Mouse (Mus musculus) lung, adult 2 months (tissue): ENCODE results near the gene Dnajb12. TPM values are rescaled to one million over a fixed set of nuclear protein-coding genes. Genes with fewer than 3 reads are reported as not detected.

Experiments used
- DNase-seq: peaks from one replicate; pipeline ENCODE4 v3.0.0; 2022
- H3K4me1 ChIP-seq: fragments of 200-500 bp; 2 replicates; pipeline ENCODE4 v1.6.1; 2011; ENCODE audit warnings: low read length; ENCODE audit not compliant: control insufficient read depth, insufficient read depth
- H3K4me3 ChIP-seq: fragments of 200-500 bp; replicated peaks from 2 replicates; pipeline ENCODE3; 2011; ENCODE audit warnings: low read depth, mild to moderate bottlenecking, control low read depth, low read length; ENCODE audit errors: extremely low read depth
- CTCF ChIP-seq: fragments of 200-500 bp; IDR thresholded peaks from 2 replicates; pipeline ENCODE4 v1.5.1; 2011; ENCODE audit warnings: mild to moderate bottlenecking, low read length, control low read depth; ENCODE audit not compliant: insufficient read depth
- POLR2A ChIP-seq: fragments of 200-500 bp; IDR thresholded peaks from 2 replicates; pipeline ENCODE4 v1.6.1; 2011; ENCODE audit warnings: low read depth, mild to moderate bottlenecking, control low read depth, low read length, borderline replicate concordance; ENCODE audit errors: extremely low read depth
- WGBS: fragments of 180-500 bp; shearing (Covaris S2); methylation state at CpG from one replicate; pipeline ENCODE4 v1.1.7; 2018; 5-methylcytosine and 5-hydroxymethylcytosine counted together
- polyA plus RNA-seq: library from polyadenylated mRNA; depleted of rRNA; stranded (reverse); fragments of >200 nt; gene quantifications from 2 replicates; pipeline ENCODE4 v1.2.3, GENCODE M21; 2012; rRNA removed

The Dnajb12 gene
- polyA plus RNA-seq, 1 experiment, result 57.2 TPM

- TF ChIP-seq POLR2A, result 0 out of 2 replicates have a peak, but pooled peaks have one; percentile 6
- TF ChIP-seq CTCF, result no peak
- H3K4me3 ChIP-seq, result no peak overlapping the region
- 32% methylated on average over 13 of the region's 13 CpGs for WGBS
- peak; percentile 82 for DNase-seq
- H3K4me1 ChIP-seq, result peaks cover 12% of the 10 kb centered on the region
Measured at GRCm38 (mm10) chr10:59943421-59943989, 64.1 kb downstream of the Dnajb12 start.

GRCm38 (mm10) chr10:59945416-59945815 lies 66.1 kb downstream of the Dnajb12 start:
- no peak overlapping the region for H3K4me3 ChIP-seq
- DNase-seq, result no peak
- WGBS, result 90% methylated on average over 3 of the region's 3 CpGs
- no peak for TF ChIP-seq POLR2A
- TF ChIP-seq CTCF, result no peak
- H3K4me1 ChIP-seq, result peaks cover 16% of the 10 kb centered on the region

GRCm38 (mm10) chr10:59946362-59946761 lies 67.0 kb downstream of the Dnajb12 start:
- 95% methylated on average over 5 of the region's 5 CpGs for WGBS
- Histone ChIP-seq H3K4me3 (no peak overlapping the region), H3K4me1 (peaks cover 16% of the 10 kb centered on the region)
- DNase-seq, result no peak
- no peak for TF ChIP-seq CTCF
- TF ChIP-seq POLR2A, result no peak

DNA sequence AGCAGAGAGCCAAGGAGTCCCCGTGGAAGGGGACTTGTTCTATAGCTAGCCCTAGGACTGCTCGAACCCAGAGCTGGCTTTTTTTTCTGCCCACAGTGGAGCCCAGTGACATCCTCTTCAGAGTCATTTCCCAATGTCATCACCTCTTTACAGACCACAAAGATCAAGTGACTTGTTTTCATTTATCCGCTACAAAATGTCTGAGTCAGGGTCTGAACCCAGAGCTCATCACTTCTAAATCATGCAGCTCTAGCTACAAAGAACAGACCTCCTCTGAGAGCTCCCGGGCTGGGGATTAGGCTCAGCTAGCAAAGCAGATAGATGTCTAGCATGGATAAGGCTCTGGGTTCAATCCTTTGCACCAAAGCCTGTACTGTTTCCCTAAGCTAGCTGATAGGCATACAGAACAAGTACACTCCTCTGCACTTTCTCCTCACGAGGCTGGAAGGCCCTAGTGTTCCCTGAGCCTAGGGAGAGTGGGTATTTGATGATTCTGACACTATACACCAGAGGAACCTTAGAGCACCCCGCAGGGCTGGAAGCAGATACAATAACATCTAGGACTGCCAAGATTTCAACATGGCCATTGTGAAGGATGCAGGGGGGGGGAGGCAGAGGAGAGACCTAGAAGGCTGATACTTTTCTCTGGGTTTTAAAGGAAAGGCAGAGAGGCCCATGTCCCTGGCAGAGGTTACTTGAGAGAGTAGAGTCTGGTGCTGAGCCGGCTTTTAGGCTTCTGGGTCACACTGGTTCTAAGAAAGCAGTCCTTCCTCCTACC lies 68.1 kb downstream of the Dnajb12 start:
- WGBS, result 46% methylated on average over 7 of the region's 7 CpGs
- no peak for DNase-seq
- no peak overlapping the region for H3K4me3 ChIP-seq
- H3K4me1 ChIP-seq, result peaks cover 16% of the 10 kb centered on the region
- TF ChIP-seq POLR2A (no peak), CTCF (no peak)

DNA sequence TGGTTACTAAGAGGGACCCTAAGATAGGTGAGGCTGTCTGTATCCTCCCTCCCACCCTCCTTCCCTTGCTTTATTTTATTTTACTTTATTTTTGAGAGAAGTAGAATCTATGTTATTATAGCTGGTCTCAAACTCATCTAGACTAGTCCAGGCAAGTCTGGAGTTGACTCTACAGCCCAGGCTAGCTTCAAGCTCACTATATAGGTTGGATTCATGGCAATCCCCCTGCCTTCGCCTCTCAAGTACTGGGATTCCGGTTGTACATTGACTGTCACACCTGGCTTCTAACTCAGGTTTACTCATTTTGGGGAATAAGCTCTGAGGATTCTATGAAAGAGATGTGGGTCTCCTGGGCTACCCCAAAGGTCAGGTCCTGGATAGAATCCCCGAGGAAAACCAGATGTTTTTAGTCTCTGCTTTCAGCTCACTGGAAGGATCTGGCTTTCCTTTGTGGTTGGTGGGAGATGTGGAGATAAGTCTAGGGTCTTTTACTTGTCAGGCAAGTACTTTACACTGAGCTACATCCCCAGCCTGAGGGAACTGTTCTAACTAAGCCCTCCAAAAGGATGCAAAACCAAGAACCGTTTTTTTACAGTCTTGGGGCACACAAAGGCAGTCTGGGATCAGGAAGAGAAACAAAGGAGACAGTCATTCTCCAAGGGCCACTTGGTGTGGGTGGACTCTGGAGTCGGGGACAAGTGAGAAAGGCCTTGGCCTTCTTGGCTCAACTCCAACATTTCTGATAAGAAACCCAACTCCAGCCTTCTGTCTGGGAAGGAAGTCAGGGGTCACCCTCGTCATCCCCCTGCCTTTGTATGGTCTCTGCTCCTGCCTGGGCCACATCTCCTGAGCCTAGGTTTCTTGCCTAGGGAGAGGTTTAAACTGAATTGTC lies 69.3 kb downstream of the Dnajb12 start:
- no peak for DNase-seq
- 45% methylated on average over 6 of the region's 6 CpGs for WGBS
- H3K4me3 ChIP-seq, result no peak overlapping the region
- TF ChIP-seq CTCF (no peak), POLR2A (peak; percentile 26; the same call in 1 of the 2 replicates)
- peaks cover 12% of the 10 kb centered on the region for H3K4me1 ChIP-seq

Other genes starting within 250 kb of the Dnajb12 start
- 46.2 and 76.8 TPM in 2 replicates for gene Micu1, start 177.1 kb upstream of the Dnajb12 start, polyA plus RNA-seq
- 32.6 and 53.4 TPM in 2 replicates for gene Ddit4, start 72.3 kb downstream of the Dnajb12 start, polyA plus RNA-seq
- 21.1 and 29.5 TPM in 2 replicates for gene Ascc1, start 123.2 kb downstream of the Dnajb12 start, polyA plus RNA-seq
- gene Anapc16, start 123.6 kb downstream of the Dnajb12 start, polyA plus RNA-seq, result 61.1 and 64.5 TPM in 2 replicates
- 138 and 143 TPM in 2 replicates for gene Spock2, start 226.7 kb downstream of the Dnajb12 start, polyA plus RNA-seq